ENCODE assay signal across 17 mouse cellular contexts in genomic region chr5:131544381-131544780, GRCm38 (mm10).
"Had no signal": no experiment of that assay in that cellular context is flagged by ENCODE, and none has a peak within 500 bp of the region (broad histone marks: within the 10 kb centered on the region; RNA-seq: fewer than 3 reads in every experiment).

No protein-coding gene starts in this region.

- ATAC-seq: hindbrain, embryonic 16.5 days; inflammation-experienced regulatory T-cells, adult 6 months; intestine, embryonic 15.5 days; intestine, postnatal 0 days; liver, postnatal 0 days had no signal

- DNase-seq: gastrocnemius, postnatal 10 days; gastrocnemius, postnatal 25 days; heart, adult 18-20 months; heart, postnatal 10 days; heart, postnatal 4 days; kidney, adult 18-20 months; kidney, adult 8-10 months; kidney, postnatal 10 days; kidney, postnatal 25 days; kidney, postnatal 4 days; liver; liver, embryonic 13.5 days; liver, postnatal 0 days had no signal
